Mouse (Mus musculus): ENCODE results near the gene Kansl1l.

- TF ChIP-seq POLR2A (IDR thresholded peaks at IDR 0.05; ENCODE audit: borderline replicate concordance, extremely low read depth, low read depth, low read length) = no peak
- no peak for TF ChIP-seq CTCF (IDR thresholded peaks at IDR 0.05; ENCODE audit: insufficient read depth, low read length)
Measured at GRCm38 (mm10) chr1:66691772-66692171, 125.6 kb downstream of the Kansl1l start.

Measured in lung, adult 2 months (tissue).